Mouse (Mus musculus): ENCODE results near the gene Lin28b. TPM values are rescaled to one million over a fixed set of nuclear protein-coding genes. Genes with fewer than 3 reads are reported as not detected.

Gene Lin28b
- total and polyA plus RNA-seq, 3 experiments: not detected

GRCm38 (mm10) chr10:45422372-45422771 is 63.8 kb downstream of the Lin28b start:
- H3K4me1 ChIP-seq (ENCODE audit: control insufficient read depth in 1 of 2, insufficient read depth in 2 of 2, low read length in 2 of 2): no peaks in the 10 kb centered on the region

GRCm38 (mm10) chr10:45412144-45412543 is 74.1 kb downstream of the Lin28b start:
- H3K4me1 ChIP-seq (ENCODE audit: control insufficient read depth in 1 of 2, insufficient read depth in 2 of 2, low read length in 2 of 2): no peaks in the 10 kb centered on the region

More at GRCm38 (mm10) chr10:45422372-45422771, 63.8 kb downstream of the Lin28b start:
- H3K79me2 ChIP-seq (ENCODE audit: control insufficient read depth, insufficient read depth, low read length, poor library complexity): no peaks in the 10 kb centered on the region
- H3K4me3 ChIP-seq (ENCODE audit: control insufficient read depth in 1 of 2, insufficient read depth in 1 of 2, low read depth in 2 of 2, low read length in 2 of 2): no peak overlapping the region
- no peak overlapping the region for H3K9ac ChIP-seq (ENCODE audit: control insufficient read depth, low read depth, low read length, poor library complexity, severe bottlenecking)
- DNase-seq (ENCODE audit: low read depth, low spot score): no peak
- no peaks in the 10 kb centered on the region; a peak in 1 of 4 replicates for H3K27me3 ChIP-seq (ENCODE audit: control insufficient read depth in 1 of 2, insufficient read depth in 2 of 2, low read length in 2 of 2)
- H3K27ac ChIP-seq (ENCODE audit: control insufficient read depth, low read depth, low read length): no peak overlapping the region
- no peaks in the 10 kb centered on the region for H3K36me3 ChIP-seq (ENCODE audit: control insufficient read depth in 1 of 2, insufficient read depth in 2 of 2, low read length in 2 of 2)
- TF ChIP-seq E2F4 (IDR thresholded peaks at IDR 0.05; ENCODE audit: borderline replicate concordance, low read depth, low read length) (no peak), ZMIZ1 (IDR thresholded peaks at IDR 0.05; ENCODE audit: low read depth, low read length) (no peak), POLR2AphosphoS2 (IDR thresholded peaks at IDR 0.05; ENCODE audit: low read length) (no peak), TAL1 (IDR thresholded peaks at IDR 0.05; ENCODE audit: low read length) (no peak), EP300 (IDR thresholded peaks at IDR 0.05; ENCODE audit: low read depth in 1 of 2, low read length in 2 of 2) (no peak), MAFK (IDR thresholded peaks at IDR 0.05; ENCODE audit: borderline replicate concordance, low read depth, low read length) (no peak), MEF2A (IDR thresholded peaks at IDR 0.05; ENCODE audit: extremely low read depth, insufficient replicate concordance, low read depth, low read length, poor library complexity, severe bottlenecking) (no peak), USF2 (IDR thresholded peaks at IDR 0.05; ENCODE audit: borderline replicate concordance in 1 of 2, insufficient read depth in 1 of 2, low read depth in 1 of 2, low read length in 2 of 2) (no peak)
- H3K9me3 ChIP-seq (replicated peaks; ENCODE audit: insufficient read depth, low read length): no peaks in the 10 kb centered on the region

GRCm38 (mm10) chr10:45411741-45412140 is 74.5 kb downstream of the Lin28b start:
- Histone ChIP-seq H3K36me3 (ENCODE audit: control insufficient read depth in 1 of 2, insufficient read depth in 2 of 2, low read length in 2 of 2) (no peaks in the 10 kb centered on the region), H3K9me3 (replicated peaks; ENCODE audit: insufficient read depth, low read length) (no peaks in the 10 kb centered on the region), H3K4me1 (ENCODE audit: control insufficient read depth in 1 of 2, insufficient read depth in 2 of 2, low read length in 2 of 2) (no peaks in the 10 kb centered on the region), H3K4me3 (ENCODE audit: control insufficient read depth in 1 of 2, insufficient read depth in 1 of 2, low read depth in 2 of 2, low read length in 2 of 2) (no peak overlapping the region), H3K27me3 (ENCODE audit: control insufficient read depth in 1 of 2, insufficient read depth in 2 of 2, low read length in 2 of 2) (peaks cover 0 to 2% of the 10 kb centered on the region in 2 experiments; a peak in 3 of 4 replicates), H3K79me2 (ENCODE audit: control insufficient read depth, insufficient read depth, low read length, poor library complexity) (no peaks in the 10 kb centered on the region), H3K9ac (ENCODE audit: control insufficient read depth, low read depth, low read length, poor library complexity, severe bottlenecking) (no peak overlapping the region), H3K27ac (ENCODE audit: control insufficient read depth, low read depth, low read length) (no peak overlapping the region)
- no peak for TF ChIP-seq USF1 (IDR thresholded peaks at IDR 0.05; ENCODE audit: low read depth, low read length)
- no peak for TF ChIP-seq TCF12 (IDR thresholded peaks at IDR 0.05; ENCODE audit: low read depth, low read length)
- no peak for TF ChIP-seq MYC (IDR thresholded peaks at IDR 0.05; ENCODE audit: low read depth, low read length)
- TF ChIP-seq ZC3H11A (IDR thresholded peaks at IDR 0.05; ENCODE audit: low read depth, low read length): no peak
- no peak for TF ChIP-seq HCFC1 (IDR thresholded peaks at IDR 0.05; ENCODE audit: low read depth, low read length)
- TF ChIP-seq MAZ (IDR thresholded peaks at IDR 0.05; ENCODE audit: low read depth, low read length): no peak
- TF ChIP-seq NRF1 (IDR thresholded peaks at IDR 0.05; ENCODE audit: insufficient read depth, low read depth, low read length, poor library complexity, severe bottlenecking): no peak
- TF ChIP-seq ZMIZ1 (IDR thresholded peaks at IDR 0.05; ENCODE audit: low read depth, low read length): no peak
- TF ChIP-seq E2F4 (IDR thresholded peaks at IDR 0.05; ENCODE audit: borderline replicate concordance, low read depth, low read length): no peak
- no peak for TF ChIP-seq ZKSCAN1 (IDR thresholded peaks at IDR 0.05; ENCODE audit: low read depth, low read length)
- DNase-seq (ENCODE audit: low read depth, low spot score): no peak

More at GRCm38 (mm10) chr10:45412144-45412543, 74.1 kb downstream of the Lin28b start:
- Histone ChIP-seq H3K27me3 (ENCODE audit: control insufficient read depth in 1 of 2, insufficient read depth in 2 of 2, low read length in 2 of 2) (peaks cover 0 to 2% of the 10 kb centered on the region in 2 experiments; a peak in 3 of 4 replicates), H3K9ac (ENCODE audit: control insufficient read depth, low read depth, low read length, poor library complexity, severe bottlenecking) (no peak overlapping the region), H3K79me2 (ENCODE audit: control insufficient read depth, insufficient read depth, low read length, poor library complexity) (no peaks in the 10 kb centered on the region), H3K36me3 (ENCODE audit: control insufficient read depth in 1 of 2, insufficient read depth in 2 of 2, low read length in 2 of 2) (no peaks in the 10 kb centered on the region), H3K4me3 (ENCODE audit: control insufficient read depth in 1 of 2, insufficient read depth in 1 of 2, low read depth in 2 of 2, low read length in 2 of 2) (no peak overlapping the region), H3K27ac (ENCODE audit: control insufficient read depth, low read depth, low read length) (no peak overlapping the region), H3K9me3 (replicated peaks; ENCODE audit: insufficient read depth, low read length) (no peaks in the 10 kb centered on the region)
- no peak for DNase-seq (ENCODE audit: low read depth, low spot score)
- TF ChIP-seq RCOR1 (IDR thresholded peaks at IDR 0.05; ENCODE audit: low read depth, low read length): no peak
- TF ChIP-seq MYC (IDR thresholded peaks at IDR 0.05; ENCODE audit: low read depth, low read length): no peak
- TF ChIP-seq KAT2A (conservative IDR thresholded peaks at IDR 0.05; ENCODE audit: low read depth, low read length): no peak
- TF ChIP-seq ZNF384 (IDR thresholded peaks at IDR 0.05; ENCODE audit: low read depth, low read length): no peak
- TF ChIP-seq MAFK (IDR thresholded peaks at IDR 0.05; ENCODE audit: borderline replicate concordance, low read depth, low read length): no peak
